Mouse (Mus musculus) right cerebral cortex, postnatal 14 days (tissue): ENCODE data around the gene Palm2.

Experiments
- DNase-seq: peaks from one replicate; pipeline ENCODE4 v3.0.0; 2022

The Palm2 gene

GRCm38 (mm10) chr4:57569711-57570110 lies 135.7 kb downstream of the Palm2 start:
- no peak for DNase-seq

- DNase-seq: no peak
Measured at GRCm38 (mm10) chr4:57570229-57570628, 136.2 kb downstream of the Palm2 start.

- no peak for DNase-seq
Measured at GRCm38 (mm10) chr4:57574181-57574580, 140.1 kb downstream of the Palm2 start.

GRCm38 (mm10) chr4:57574646-57575045 lies 140.6 kb downstream of the Palm2 start:
- DNase-seq: no peak

- DNase-seq: no peak
Measured at GRCm38 (mm10) chr4:57575686-57576085, 141.6 kb downstream of the Palm2 start.

GRCm38 (mm10) chr4:57576095-57576494 lies 142.0 kb downstream of the Palm2 start:
- no peak for DNase-seq

- DNase-seq: no peak
Measured at GRCm38 (mm10) chr4:57579683-57580082, 145.6 kb downstream of the Palm2 start.

GRCm38 (mm10) chr4:57585281-57585800 lies 151.3 kb downstream of the Palm2 start:
- DNase-seq: no peak

- DNase-seq: no peak
Measured at GRCm38 (mm10) chr4:57586933-57587658, 153.0 kb downstream of the Palm2 start.

GRCm38 (mm10) chr4:57588356-57588755 lies 154.3 kb downstream of the Palm2 start:
- DNase-seq: no peak

GRCm38 (mm10) chr4:57592751-57593150 lies 158.7 kb downstream of the Palm2 start:
- no peak for DNase-seq

- DNase-seq: no peak
Measured at GRCm38 (mm10) chr4:57599946-57600345, 165.9 kb downstream of the Palm2 start.

GRCm38 (mm10) chr4:57600685-57601457 lies 166.8 kb downstream of the Palm2 start:
- DNase-seq: no peak

GRCm38 (mm10) chr4:57601458-57601835 lies 167.4 kb downstream of the Palm2 start:
- no peak for DNase-seq

GRCm38 (mm10) chr4:57601903-57602617 lies 168.0 kb downstream of the Palm2 start:
- DNase-seq: no peak

GRCm38 (mm10) chr4:57606258-57606657 lies 172.2 kb downstream of the Palm2 start:
- DNase-seq: no peak

GRCm38 (mm10) chr4:57607247-57607942 lies 173.3 kb downstream of the Palm2 start:
- DNase-seq: peak; percentile 98

GRCm38 (mm10) chr4:57611303-57612077 lies 177.4 kb downstream of the Palm2 start:
- DNase-seq: no peak

GRCm38 (mm10) chr4:57612716-57613115 lies 178.7 kb downstream of the Palm2 start:
- DNase-seq: no peak

- DNase-seq: no peak
Measured at GRCm38 (mm10) chr4:57614686-57615085, 180.6 kb downstream of the Palm2 start.

- no peak for DNase-seq
Measured at GRCm38 (mm10) chr4:57618743-57619142, 184.7 kb downstream of the Palm2 start.

GRCm38 (mm10) chr4:57622816-57623215 lies 188.8 kb downstream of the Palm2 start:
- DNase-seq: no peak
